Mouse (Mus musculus): ENCODE results near the gene Epb41l3. TPM values are rescaled to one million over a fixed set of nuclear protein-coding genes. Genes with fewer than 3 reads are reported as not detected.
"Not testable (repeated sequence)": the region's sequence is repeated elsewhere in the genome, so short reads cannot be mapped to it uniquely, and the experiment has no call there.

Gene Epb41l3
- polyA plus RNA-seq, 1 experiment from 2014 or later = 153 TPM

DNA sequence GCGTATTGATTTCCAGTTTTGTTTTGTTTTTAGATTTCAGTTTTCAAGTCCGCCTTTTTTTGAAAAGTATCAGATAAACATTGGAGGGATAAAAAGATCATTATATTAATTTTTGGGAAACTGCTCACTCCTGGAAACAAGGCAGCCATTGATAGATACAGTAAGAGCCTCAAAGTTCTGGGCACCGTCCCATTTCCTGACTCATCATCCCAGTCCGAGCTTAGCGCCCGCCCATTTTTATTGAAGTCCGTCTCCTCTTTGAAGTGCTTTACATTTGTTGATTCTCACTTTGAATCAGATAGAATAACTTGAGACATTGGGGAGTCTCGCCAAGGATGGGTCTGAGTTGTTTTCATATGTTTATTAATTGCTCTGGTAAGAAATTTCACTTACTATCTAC, 43.7 kb downstream of the Epb41l3 start:
- WGBS = 82% methylated on average over 8 of the region's 8 CpGs
- peaks cover 26% of the 10 kb centered on the region for H3K4me1 ChIP-seq
- no peak for ATAC-seq (ENCODE audit: insufficient number of reproducible peaks, insufficient read depth, low FRiP score, low TSS enrichment, low read depth)

DNA sequence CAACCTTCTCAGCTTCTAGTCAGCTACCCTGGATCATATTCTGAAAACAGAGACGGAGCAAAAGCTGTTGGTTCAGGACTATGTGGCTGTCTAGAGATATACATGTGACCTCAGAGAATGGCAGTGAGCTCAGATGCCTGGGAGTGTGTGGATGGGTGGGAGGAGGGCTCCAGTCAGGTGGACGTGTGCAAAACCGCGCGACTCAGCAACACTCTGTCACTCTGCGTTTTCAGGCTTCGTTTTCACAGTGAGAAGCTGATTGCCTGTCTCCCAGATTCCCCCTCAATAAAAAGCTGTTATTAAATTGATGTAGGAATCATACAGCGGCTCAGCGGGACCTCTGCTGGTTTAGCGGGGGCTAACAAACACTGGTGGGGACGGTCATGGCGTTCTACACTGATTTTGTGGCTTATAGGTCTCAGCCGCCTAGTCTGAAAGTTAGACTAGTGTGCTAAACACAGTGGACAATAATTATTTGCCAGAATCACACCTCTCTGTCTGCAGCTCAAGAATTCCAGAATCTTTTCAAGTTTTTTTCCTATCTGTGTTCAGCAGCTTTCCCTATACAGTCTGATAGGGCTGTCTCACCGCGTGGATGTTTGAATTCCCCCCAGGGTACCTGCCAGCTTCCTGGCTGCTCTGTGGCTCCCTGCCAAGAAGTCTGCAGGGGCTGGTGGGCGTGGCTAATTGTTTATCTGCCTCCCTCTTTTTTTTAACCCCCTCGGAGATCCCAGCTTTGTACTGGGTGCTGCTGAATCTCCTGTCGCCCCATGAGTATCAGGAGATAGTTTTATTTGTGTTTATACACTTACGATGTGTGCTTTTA, 45.3 kb downstream of the Epb41l3 start:
- peaks cover 5% of the 10 kb centered on the region; the same call in 1 of the 2 replicates for H3K27me3 ChIP-seq
- 5% methylated on average over 19 of the region's 19 CpGs for WGBS
- peak overlapping the region; percentile 29 for H3K4me3 ChIP-seq
- no peaks in the 10 kb centered on the region for H3K36me3 ChIP-seq
- ATAC-seq (ENCODE audit: insufficient number of reproducible peaks, insufficient read depth, low FRiP score, low TSS enrichment, low read depth) = 0 out of 2 replicates have a peak, but pooled peaks have one; percentile 41
- no peak overlapping the region for H3K27ac ChIP-seq
- H3K4me1 ChIP-seq = peaks cover 26% of the 10 kb centered on the region
- no peaks in the 10 kb centered on the region for H3K9me3 ChIP-seq
- H3K9ac ChIP-seq = peak overlapping the region; percentile 58; the same call in 1 of the 2 replicates
- peak overlapping the region; percentile 59 for H3K4me2 ChIP-seq

More for the DNA sequence above, 43.7 kb downstream of the Epb41l3 start:
- H3K36me3 ChIP-seq = no peaks in the 10 kb centered on the region
- no peak overlapping the region for H3K4me3 ChIP-seq
- H3K4me2 ChIP-seq = no peak overlapping the region
- H3K9ac ChIP-seq = no peak overlapping the region
- H3K9me3 ChIP-seq = no peaks in the 10 kb centered on the region
- peaks cover 5% of the 10 kb centered on the region; the same call in 1 of the 2 replicates for H3K27me3 ChIP-seq
- no peak overlapping the region for H3K27ac ChIP-seq

DNA sequence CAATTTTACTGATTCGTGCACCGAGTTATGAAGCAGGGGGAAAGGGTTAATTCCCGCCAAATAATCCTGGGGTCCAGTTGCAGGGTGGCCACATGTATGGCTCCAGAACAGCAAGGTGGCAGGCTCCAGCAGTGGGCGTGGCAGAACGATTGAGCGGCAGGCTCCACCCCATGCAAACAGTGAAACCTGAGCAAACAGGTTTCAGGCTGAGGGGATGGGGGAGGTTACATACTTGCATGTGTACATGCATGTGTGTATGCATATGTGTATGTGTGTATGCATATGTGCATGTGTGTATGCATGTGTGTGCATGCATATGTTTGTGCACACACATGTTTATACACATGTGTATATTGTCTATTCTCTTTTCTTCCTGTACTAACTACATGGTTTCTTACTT, 46.9 kb downstream of the Epb41l3 start:
- H3K27me3 ChIP-seq, H3K9me3 ChIP-seq, H3K27ac ChIP-seq, H3K36me3 ChIP-seq: not testable (repeated sequence)
- Histone ChIP-seq H3K9ac (peak overlapping the region; percentile 21; the same call in 1 of the 2 replicates), H3K4me3 (peak overlapping the region; percentile 29), H3K4me2 (peak overlapping the region; percentile 59), H3K4me1 (peaks cover 28% of the 10 kb centered on the region)
- ATAC-seq (ENCODE audit: insufficient number of reproducible peaks, insufficient read depth, low FRiP score, low TSS enrichment, low read depth) = peak; percentile 70
- 4% methylated on average over 6 of the region's 6 CpGs for WGBS

DNA sequence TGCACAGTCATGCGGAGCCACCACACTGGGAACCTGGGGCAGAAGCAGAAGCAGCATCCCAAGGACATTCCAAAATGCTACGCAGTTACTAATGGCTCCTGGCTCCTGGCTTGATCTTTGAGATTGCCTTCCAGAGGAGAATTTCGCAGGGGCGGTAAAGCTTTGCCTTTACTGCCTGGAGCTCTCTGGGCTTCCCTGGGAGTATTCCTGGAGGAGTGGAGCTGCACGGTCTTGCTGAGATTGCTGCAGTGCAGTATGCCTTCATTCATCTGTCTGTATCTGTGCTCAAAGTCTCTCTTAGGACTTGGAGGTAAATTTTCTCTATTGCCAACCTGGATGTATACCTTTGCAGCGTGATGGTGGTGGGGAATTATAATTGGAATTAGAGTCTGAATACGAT, 52.0 kb downstream of the Epb41l3 start:
- Histone ChIP-seq H3K4me2 (no peak overlapping the region), H3K9ac (no peak overlapping the region), H3K27me3 (no peaks in the 10 kb centered on the region), H3K36me3 (no peaks in the 10 kb centered on the region), H3K9me3 (no peaks in the 10 kb centered on the region), H3K4me3 (no peak overlapping the region), H3K27ac (no peak overlapping the region), H3K4me1 (peaks cover 34% of the 10 kb centered on the region)
- 51% methylated on average over 7 of the region's 7 CpGs for WGBS
- no peak for ATAC-seq (ENCODE audit: insufficient number of reproducible peaks, insufficient read depth, low FRiP score, low TSS enrichment, low read depth)

DNA sequence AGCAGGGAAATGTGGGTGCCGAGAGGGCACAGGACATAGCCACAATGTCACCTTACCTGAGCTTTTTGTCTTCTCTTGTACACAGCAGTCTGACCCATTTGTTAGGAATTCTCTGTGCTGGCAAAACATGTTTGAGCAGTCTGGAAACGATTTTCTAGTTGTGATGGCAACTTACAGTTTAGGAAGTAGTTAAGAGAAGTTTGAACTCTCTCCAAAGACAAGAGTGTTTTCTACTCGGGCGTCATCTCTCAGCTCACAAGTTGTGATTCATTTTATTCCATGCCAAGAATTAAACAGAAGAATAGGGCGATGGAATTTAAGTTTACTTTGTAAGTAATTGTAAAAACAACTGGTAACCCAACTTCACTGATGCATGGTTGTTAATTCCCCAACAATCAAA, 52.5 kb downstream of the Epb41l3 start:
- H3K9me3 ChIP-seq = no peaks in the 10 kb centered on the region
- no peak overlapping the region for H3K4me2 ChIP-seq
- H3K4me1 ChIP-seq = peaks cover 29% of the 10 kb centered on the region
- ATAC-seq (ENCODE audit: insufficient number of reproducible peaks, insufficient read depth, low FRiP score, low TSS enrichment, low read depth) = no peak
- H3K27ac ChIP-seq = no peak overlapping the region
- H3K27me3 ChIP-seq = no peaks in the 10 kb centered on the region
- H3K36me3 ChIP-seq = no peaks in the 10 kb centered on the region
- no peak overlapping the region for H3K4me3 ChIP-seq
- WGBS = 19% methylated on average over 5 of the region's 5 CpGs
- no peak overlapping the region for H3K9ac ChIP-seq

DNA sequence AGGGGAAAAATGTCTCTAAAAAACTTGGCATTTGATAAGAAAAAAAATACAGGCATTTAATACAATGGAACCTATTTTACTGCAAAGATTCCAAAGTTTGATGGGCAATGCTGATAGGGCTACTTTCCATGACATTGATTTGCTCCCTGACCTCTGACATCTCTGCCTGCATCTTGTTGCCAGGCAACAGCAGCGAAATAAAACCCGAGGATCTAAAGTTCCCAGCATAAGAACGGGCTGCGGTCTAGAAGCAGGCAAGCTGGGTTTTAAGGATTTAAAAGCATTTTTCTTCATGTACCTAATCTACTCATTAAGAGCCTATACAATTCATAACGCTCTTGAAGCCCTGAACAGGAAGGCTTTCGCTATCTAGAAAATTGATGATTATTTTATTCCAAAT, 54.0 kb downstream of the Epb41l3 start:
- H3K9ac ChIP-seq = no peak overlapping the region
- no peak overlapping the region for H3K4me3 ChIP-seq
- no peak overlapping the region for H3K27ac ChIP-seq
- H3K27me3 ChIP-seq = no peaks in the 10 kb centered on the region
- peaks cover 29% of the 10 kb centered on the region for H3K4me1 ChIP-seq
- H3K36me3 ChIP-seq = no peaks in the 10 kb centered on the region
- H3K4me2 ChIP-seq = no peak overlapping the region
- ATAC-seq (ENCODE audit: insufficient number of reproducible peaks, insufficient read depth, low FRiP score, low TSS enrichment, low read depth) = no peak
- WGBS = 14% methylated on average over 6 of the region's 6 CpGs
- no peaks in the 10 kb centered on the region for H3K9me3 ChIP-seq

DNA sequence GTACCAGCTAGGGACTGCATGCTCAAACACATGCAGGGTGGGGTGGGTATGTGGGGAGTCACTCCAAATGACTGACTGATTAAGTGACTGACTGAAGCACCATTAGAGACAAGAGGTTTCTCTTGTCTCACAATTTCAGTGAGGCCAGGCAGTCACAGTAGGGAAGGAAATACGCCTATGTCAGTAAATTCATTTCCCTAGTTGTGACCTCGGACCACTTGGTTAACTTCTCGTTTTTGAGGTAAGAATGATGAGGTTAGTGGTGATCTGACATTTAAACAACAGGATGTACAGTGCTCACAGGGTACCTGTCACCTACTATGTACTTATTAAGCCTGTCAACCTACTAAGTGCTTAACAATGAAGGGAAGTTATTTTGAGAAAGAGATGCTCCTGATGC, 67.5 kb downstream of the Epb41l3 start:
- H3K27me3 ChIP-seq = no peaks in the 10 kb centered on the region
- H3K36me3 ChIP-seq = no peaks in the 10 kb centered on the region
- WGBS = 76% methylated on average over 3 of the region's 3 CpGs
- no peaks in the 10 kb centered on the region for H3K4me1 ChIP-seq
- no peak for ATAC-seq (ENCODE audit: insufficient number of reproducible peaks, insufficient read depth, low FRiP score, low TSS enrichment, low read depth)
- H3K9ac ChIP-seq = no peak overlapping the region
- no peak overlapping the region for H3K4me3 ChIP-seq
- H3K9me3 ChIP-seq = no peaks in the 10 kb centered on the region
- no peak overlapping the region for H3K4me2 ChIP-seq
- H3K27ac ChIP-seq = no peak overlapping the region

DNA sequence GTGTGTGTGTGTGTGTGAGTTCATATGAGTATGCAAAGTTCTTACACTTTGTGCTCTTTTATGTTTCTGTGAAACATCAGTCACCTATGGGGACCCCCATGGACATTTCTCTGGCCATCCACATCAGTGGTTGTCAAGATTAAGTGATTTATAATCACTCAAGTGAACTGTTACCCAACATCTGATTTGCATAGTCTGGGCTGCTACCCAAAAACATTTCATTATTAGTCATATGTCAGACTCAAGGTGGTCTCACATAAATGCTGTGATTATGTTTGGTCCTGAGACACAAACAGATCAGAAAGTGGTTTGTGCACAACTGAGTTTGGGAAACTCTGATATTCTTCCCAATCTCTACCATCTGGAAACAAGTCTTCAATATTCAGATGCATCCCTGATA, 75.3 kb downstream of the Epb41l3 start:
- H3K27ac ChIP-seq = no peak overlapping the region
- ATAC-seq (ENCODE audit: insufficient number of reproducible peaks, insufficient read depth, low FRiP score, low TSS enrichment, low read depth) = no peak
- H3K4me1 ChIP-seq = peaks cover 18% of the 10 kb centered on the region
- no peaks in the 10 kb centered on the region for H3K36me3 ChIP-seq
- no peak overlapping the region for H3K4me3 ChIP-seq
- no peaks in the 10 kb centered on the region for H3K9me3 ChIP-seq
- H3K27me3 ChIP-seq = no peaks in the 10 kb centered on the region
- H3K9ac ChIP-seq = no peak overlapping the region
- H3K4me2 ChIP-seq = no peak overlapping the region

DNA sequence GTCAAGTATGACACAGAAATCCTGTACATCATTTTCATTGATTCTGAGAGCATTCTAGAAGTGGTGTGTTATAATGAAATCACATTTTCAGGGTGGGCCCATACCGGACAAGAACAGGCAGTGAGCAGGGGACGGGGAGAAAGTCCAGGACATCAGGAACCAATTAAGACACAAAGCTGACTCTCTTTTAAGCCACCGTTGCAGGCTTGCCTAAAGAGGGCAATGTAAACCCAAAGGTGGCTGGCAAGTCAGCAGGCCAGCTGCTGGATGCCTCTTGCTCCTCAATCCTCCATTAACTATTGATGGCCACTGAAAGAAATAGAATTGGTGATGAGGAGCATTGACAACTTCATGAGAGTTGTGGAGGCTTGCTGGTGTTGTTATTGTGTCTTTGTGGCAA, 75.8 kb downstream of the Epb41l3 start:
- Histone ChIP-seq H3K27me3 (no peaks in the 10 kb centered on the region), H3K4me2 (no peak overlapping the region), H3K27ac (no peak overlapping the region), H3K4me1 (peaks cover 22% of the 10 kb centered on the region), H3K9me3 (no peaks in the 10 kb centered on the region), H3K4me3 (no peak overlapping the region), H3K9ac (no peak overlapping the region), H3K36me3 (no peaks in the 10 kb centered on the region)
- no peak for ATAC-seq (ENCODE audit: insufficient number of reproducible peaks, insufficient read depth, low FRiP score, low TSS enrichment, low read depth)
- 17% methylated on average over 3 of the region's 3 CpGs for WGBS

DNA sequence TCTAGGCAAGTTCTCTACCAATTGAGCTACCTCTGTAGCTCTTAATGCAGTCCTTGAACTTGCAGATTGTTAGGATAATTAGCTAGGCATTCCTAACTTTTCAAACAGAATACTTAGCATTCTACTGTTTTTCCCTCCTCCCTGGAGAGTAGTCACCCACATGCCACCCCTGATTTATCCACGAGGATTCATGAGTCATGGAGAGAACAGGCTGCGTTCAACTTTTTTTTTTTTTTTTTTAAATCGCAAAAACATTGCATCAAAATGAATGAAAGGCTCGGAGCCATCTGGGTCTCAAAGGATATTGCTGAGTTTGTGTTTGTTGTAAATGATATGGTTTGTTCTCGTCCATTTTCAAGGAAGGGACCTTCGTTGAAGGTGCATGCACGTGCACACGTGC, 79.6 kb downstream of the Epb41l3 start:
- H3K4me1 ChIP-seq = peaks cover 38% of the 10 kb centered on the region
- H3K27me3 ChIP-seq = no peaks in the 10 kb centered on the region
- ATAC-seq (ENCODE audit: insufficient number of reproducible peaks, insufficient read depth, low FRiP score, low TSS enrichment, low read depth) = no peak
- 60% methylated on average over 8 of the region's 8 CpGs for WGBS
- no peak overlapping the region for H3K4me3 ChIP-seq
- H3K4me2 ChIP-seq = no peak overlapping the region
- no peaks in the 10 kb centered on the region for H3K9me3 ChIP-seq
- no peak overlapping the region for H3K27ac ChIP-seq
- no peak overlapping the region for H3K9ac ChIP-seq
- no peaks in the 10 kb centered on the region for H3K36me3 ChIP-seq

DNA sequence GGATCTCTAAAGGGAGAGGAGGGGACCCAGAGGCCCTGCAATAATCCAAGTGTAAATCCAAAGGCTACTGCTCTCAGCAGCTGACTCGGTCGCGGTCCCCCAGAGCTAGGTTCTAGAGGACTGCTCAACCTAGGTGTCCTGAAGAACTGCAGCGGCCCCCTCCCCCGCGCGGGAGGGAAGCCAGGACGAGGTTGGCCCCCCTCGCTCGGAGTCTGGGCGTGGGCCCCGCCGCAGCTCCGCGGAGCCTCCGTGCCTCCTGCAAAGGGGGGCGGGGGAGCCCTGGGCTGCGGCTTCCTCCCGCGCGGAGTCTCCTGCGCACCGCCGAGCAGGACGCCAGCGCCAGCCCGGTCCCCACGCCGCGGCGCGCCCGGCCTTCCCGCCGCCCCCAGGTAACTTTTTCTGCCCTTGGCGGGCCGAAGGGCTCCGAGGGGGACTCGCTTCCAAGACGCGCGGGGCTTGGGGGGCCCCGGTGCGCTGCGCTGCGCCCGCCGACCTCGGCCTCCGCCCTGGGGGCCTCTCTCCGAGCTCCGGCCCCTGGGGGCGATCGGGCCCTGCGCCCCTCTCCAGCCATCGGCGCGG, 81.1 kb downstream of the Epb41l3 start:
- under 1% methylated on average over 53 of the region's 58 CpGs for WGBS
- Histone ChIP-seq H3K4me1 (peaks cover 39% of the 10 kb centered on the region), H3K36me3 (no peaks in the 10 kb centered on the region), H3K4me2 (peak overlapping the region; percentile 72), H3K9ac (peak overlapping the region; percentile 98), H3K27ac (peak overlapping the region; percentile 95), H3K27me3 (no peaks in the 10 kb centered on the region), H3K9me3 (no peaks in the 10 kb centered on the region), H3K4me3 (peak overlapping the region; percentile 94)
- ATAC-seq (ENCODE audit: insufficient number of reproducible peaks, insufficient read depth, low FRiP score, low TSS enrichment, low read depth) = peak; percentile 85
